In the genomic region with DNA sequence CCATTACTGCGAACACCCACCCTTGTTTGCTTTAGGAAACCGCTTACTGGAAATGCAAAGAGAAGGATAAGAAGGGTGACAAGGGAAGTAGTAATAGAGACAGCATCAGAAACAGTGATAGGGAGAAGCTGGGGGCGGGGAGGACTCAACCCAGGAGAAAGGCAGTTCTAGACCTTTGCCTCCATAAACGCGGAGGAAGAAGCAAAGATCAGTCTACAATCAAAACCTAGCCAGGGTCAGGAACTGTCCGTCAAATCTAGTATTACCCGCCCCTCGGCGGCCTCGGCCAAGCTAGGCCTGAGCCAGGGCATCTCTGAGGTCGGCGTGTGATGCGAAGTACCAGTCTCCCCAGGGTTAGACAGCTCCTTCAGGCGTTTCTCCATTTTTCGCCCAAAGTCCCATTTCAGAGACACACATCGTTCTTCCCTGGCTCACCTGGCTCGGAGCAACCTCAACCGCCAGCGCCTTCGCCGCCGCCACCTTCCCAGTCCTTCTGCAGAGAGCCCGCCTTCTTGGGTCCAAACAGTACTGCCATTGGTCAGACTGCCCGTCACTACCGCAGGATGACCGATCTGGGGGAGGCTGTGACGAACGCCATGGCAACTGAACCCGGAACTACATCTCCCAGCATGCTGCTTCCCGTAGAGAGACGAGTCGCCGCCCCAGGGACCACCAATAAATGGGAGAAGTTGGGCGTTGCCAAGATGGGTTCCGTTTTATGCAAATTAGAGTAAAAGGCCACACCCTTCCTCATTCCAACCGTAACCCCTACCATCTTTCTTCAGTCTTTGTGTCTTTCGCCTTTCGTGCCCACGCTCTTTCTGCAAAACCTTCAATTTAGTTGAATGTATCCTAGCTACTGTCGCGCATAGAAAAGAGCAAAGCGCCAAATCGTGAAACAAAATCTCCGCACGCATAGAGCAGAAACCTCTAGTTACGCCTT, we compare ENCODE assay signal across 8 mouse cellular contexts. TPM values are rescaled to one million over a fixed set of nuclear protein-coding genes. Genes with fewer than 3 reads are reported as not detected.
A peak's percentile ranks its signal among the peaks of the same experiment; 100 is the strongest.
DNase-seq lines count a peak whose midpoint lies in the region; ATAC-seq and TF ChIP-seq lines count a peak whose summit lies in the region.

Gene Cryzl1 (minus strand): TSS at position 853 of the 943 bp plus-strand sequence.

- H3K9me3 ChIP-seq in CH12.LX (replicated peaks; ENCODE audit: low read length) = no peaks in the 10 kb centered on the region
- no peaks in the 10 kb centered on the region for H3K9me3 ChIP-seq in forebrain, embryonic 11.5 days (ENCODE audit: control insufficient read depth, low read length)
- no peaks in the 10 kb centered on the region for H3K9me3 ChIP-seq in heart, embryonic 16.5 days (replicated peaks; ENCODE audit: control insufficient read depth, low read length)
- no peaks in the 10 kb centered on the region for H3K9me3 ChIP-seq in liver, embryonic 15.5 days (replicated peaks)
- no peaks in the 10 kb centered on the region for H3K9me3 ChIP-seq in neural tube, embryonic 12.5 days

- peak within 1 kb of the TSS; percentile 65 for H3K27ac ChIP-seq in CH12.LX (ENCODE audit: insufficient read depth, low read depth)
- H3K27ac ChIP-seq in forebrain, embryonic 11.5 days (ENCODE audit: low read depth, low read length) = peak within 1 kb of the TSS; percentile 92
- H3K27ac ChIP-seq in heart, embryonic 16.5 days (ENCODE audit: low read length) = peak within 1 kb of the TSS; percentile 96
- H3K27ac ChIP-seq in liver, embryonic 15.5 days (replicated peaks) = peak within 1 kb of the TSS; percentile 85
- H3K27ac ChIP-seq in neural tube, embryonic 12.5 days = peak within 1 kb of the TSS; percentile 90

- peaks cover 21 to 37% of the 10 kb centered on the region in 2 experiments for H3K36me3 ChIP-seq in CH12.LX (replicated peaks in 1 of 2; ENCODE audit: control insufficient read depth in 1 of 2, insufficient read depth in 1 of 2, low read length in 1 of 2)
- H3K36me3 ChIP-seq in forebrain, embryonic 11.5 days (ENCODE audit: control insufficient read depth, insufficient read depth, low read length) = no peaks in the 10 kb centered on the region
- H3K36me3 ChIP-seq in heart, embryonic 16.5 days (ENCODE audit: control insufficient read depth, insufficient read depth) = peaks cover 7% of the 10 kb centered on the region
- no peaks in the 10 kb centered on the region for H3K36me3 ChIP-seq in liver, embryonic 15.5 days (replicated peaks)
- peaks cover 4% of the 10 kb centered on the region; the same call in 1 of the 2 replicates for H3K36me3 ChIP-seq in neural tube, embryonic 12.5 days

- H3K4me2 ChIP-seq in CH12.LX (ENCODE audit: insufficient read depth, low read depth, poor library complexity, severe bottlenecking) = peak within 1 kb of the TSS; percentile 85
- peak within 1 kb of the TSS; percentile 81 for H3K4me2 ChIP-seq in forebrain, embryonic 11.5 days (ENCODE audit: low read depth, low read length, severe bottlenecking)
- H3K4me2 ChIP-seq in heart, embryonic 16.5 days (ENCODE audit: low read depth, low read length) = peak within 1 kb of the TSS; percentile 91
- H3K4me2 ChIP-seq in liver, embryonic 15.5 days = peak within 1 kb of the TSS; percentile 99
- peak within 1 kb of the TSS; percentile 70 for H3K4me2 ChIP-seq in neural tube, embryonic 12.5 days (replicated peaks)

- TF ChIP-seq RAD21 in CH12.LX (IDR thresholded peaks at IDR 0.05; ENCODE audit: low read depth, low read length) = no peak

- WGBS in forebrain, embryonic 11.5 days = 1% methylated on average over 46 of the region's 46 CpGs
- WGBS in heart, embryonic 16.5 days = under 1% methylated on average over 46 of the region's 46 CpGs
- under 1% methylated on average over 46 of the region's 46 CpGs for WGBS in liver, embryonic 15.5 days (ENCODE audit: insufficient replicate concordance)
- 1% methylated on average over 46 of the region's 46 CpGs for WGBS in neural tube, embryonic 12.5 days

- TF ChIP-seq POLR2A in CH12.LX (IDR thresholded peaks at IDR 0.05; ENCODE audit: low read depth, low read length) = peak; percentile 77

- H3K79me2 ChIP-seq in CH12.LX (replicated peaks; ENCODE audit: control insufficient read depth, extremely low read depth, insufficient read depth, poor library complexity, severe bottlenecking) = peaks cover 74% of the 10 kb centered on the region

- DNase-seq in CH12.LX (ENCODE audit: extremely low read depth) = peak; percentile 100
- DNase-seq in c-Kit-positive CD71-positive TER-119-negative erythroid progenitor cells, embryonic 14.5 days (ENCODE audit: low read depth) = peak; percentile 95
- DNase-seq in forebrain, embryonic 11.5 days (ENCODE audit: low spot score) = peak; percentile 98
- peak; percentile 98 to 100 for DNase-seq in kidney, postnatal 36 days
- peak; percentile 100 for DNase-seq in telencephalon, adult 2 months (ENCODE audit: low read depth, low spot score)

- no peak for TF ChIP-seq CTCF in CH12.LX (conservative IDR thresholded peaks at IDR 0.05 in 1 of 2, IDR thresholded peaks at IDR 0.05 in 1 of 2; ENCODE audit: low read depth in 2 of 2, low read length in 2 of 2)

- H3K27me3 ChIP-seq in CH12.LX (replicated peaks) = peaks cover 10% of the 10 kb centered on the region
- H3K27me3 ChIP-seq in forebrain, embryonic 11.5 days (ENCODE audit: control insufficient read depth, insufficient read depth, low read length) = no peaks in the 10 kb centered on the region
- no peaks in the 10 kb centered on the region for H3K27me3 ChIP-seq in heart, embryonic 16.5 days (ENCODE audit: control insufficient read depth, insufficient read depth, low read length)
- H3K27me3 ChIP-seq in liver, embryonic 15.5 days = peaks cover 42% of the 10 kb centered on the region
- no peaks in the 10 kb centered on the region for H3K27me3 ChIP-seq in neural tube, embryonic 12.5 days (replicated peaks)

- in situ Hi-C loops in CH12.LX (cut with MboI; ENCODE audit: low pct_ligation_motif_present, low pct_unique_long_range_greater_than_20kb, low sequenced_read_pairs) = loop anchor here (5.0 kb wide), 1 partner anchor 189 kb away; no protein-coding TSS in a partner anchor

- peak within 1 kb of the TSS; percentile 65 to 95 (median 75) for H3K4me3 ChIP-seq in CH12.LX (replicated peaks in 1 of 3; ENCODE audit: low read depth in 2 of 3, low read length in 2 of 3, poor library complexity in 1 of 3)
- peak within 1 kb of the TSS; percentile 94 for H3K4me3 ChIP-seq in forebrain, embryonic 11.5 days (ENCODE audit: low read depth, low read length)
- peak within 1 kb of the TSS; percentile 86 for H3K4me3 ChIP-seq in heart, embryonic 16.5 days (ENCODE audit: low read length)
- peak within 1 kb of the TSS; percentile 68 for H3K4me3 ChIP-seq in liver, embryonic 15.5 days (replicated peaks)
- peak within 1 kb of the TSS; percentile 86 for H3K4me3 ChIP-seq in neural tube, embryonic 12.5 days

- H3K9ac ChIP-seq in CH12.LX (ENCODE audit: insufficient read depth, low read depth) = peak within 1 kb of the TSS; percentile 80
- H3K9ac ChIP-seq in forebrain, embryonic 11.5 days (ENCODE audit: low read length) = peak within 1 kb of the TSS; percentile 91
- peak within 1 kb of the TSS; percentile 95 for H3K9ac ChIP-seq in heart, embryonic 16.5 days (ENCODE audit: low read length)
- peak within 1 kb of the TSS; percentile 70 for H3K9ac ChIP-seq in liver, embryonic 15.5 days
- peak within 1 kb of the TSS; percentile 96 for H3K9ac ChIP-seq in neural tube, embryonic 12.5 days

- dilution Hi-C loops in CH12.LX (cut with MboI; ENCODE audit: extremely low pct_ligation_motif_present, extremely low pct_unique_long_range_greater_than_20kb, low sequenced_read_pairs) = no loop called here

- H3K4me1 ChIP-seq in CH12.LX (ENCODE audit: control insufficient read depth in 1 of 2, insufficient read depth in 2 of 2) = peaks cover 11 to 63% of the 10 kb centered on the region in 2 experiments
- peaks cover 6% of the 10 kb centered on the region; the same call in 1 of the 2 replicates for H3K4me1 ChIP-seq in forebrain, embryonic 11.5 days (replicated peaks; ENCODE audit: control insufficient read depth, insufficient read depth, low read length)
- H3K4me1 ChIP-seq in heart, embryonic 16.5 days (ENCODE audit: control insufficient read depth, insufficient read depth, low read length) = peaks cover 21% of the 10 kb centered on the region
- H3K4me1 ChIP-seq in liver, embryonic 15.5 days (replicated peaks) = peaks cover 53% of the 10 kb centered on the region
- H3K4me1 ChIP-seq in neural tube, embryonic 12.5 days = peaks cover 26% of the 10 kb centered on the region

- ATAC-seq in forebrain, embryonic 11.5 days (replicated peaks; ENCODE audit: low FRiP score) = peak; percentile 95
- ATAC-seq in heart, embryonic 16.5 days (replicated peaks; ENCODE audit: extremely low read depth, insufficient read depth, low FRiP score) = peak; percentile 93
- peak; percentile 94 for ATAC-seq in liver, embryonic 15.5 days (ENCODE audit: insufficient read depth)
- ATAC-seq in neural tube, embryonic 12.5 days (ENCODE audit: low FRiP score, low read depth) = peak; percentile 96

- TF ChIP-seq EP300 in CH12.LX (IDR thresholded peaks at IDR 0.05; ENCODE audit: low read length) = no peak

TF ChIP-seq in CH12.LX, 34 proteins besides CTCF, POLR2A, EP300 and RAD21 (continues in another document):
- TF ChIP-seq MXI1 (IDR thresholded peaks at IDR 0.05; ENCODE audit: low read depth, low read length) = peak; percentile 92
- TF ChIP-seq HCFC1 (IDR thresholded peaks at IDR 0.05; ENCODE audit: low read depth, low read length) = peak; percentile 96
- peak; percentile 50 for TF ChIP-seq MYC (IDR thresholded peaks at IDR 0.05; ENCODE audit: low read depth, low read length)
- TF ChIP-seq MAFK (IDR thresholded peaks at IDR 0.05; ENCODE audit: insufficient replicate concordance, low read length) = no peak
- peak; percentile 86; the same call in 1 of the 2 replicates for TF ChIP-seq KAT2A (IDR thresholded peaks at IDR 0.05; ENCODE audit: insufficient replicate concordance, low read length)
- TF ChIP-seq GABPA (IDR thresholded peaks at IDR 0.05; ENCODE audit: insufficient replicate concordance, low read depth, low read length) = peak; percentile 45; the same call in 1 of the 2 replicates
- peak; percentile 56 for TF ChIP-seq NELFE (IDR thresholded peaks at IDR 0.05; ENCODE audit: low read depth, low read length)
- TF ChIP-seq CHD1 (IDR thresholded peaks at IDR 0.05; ENCODE audit: low read depth, low read length) = no peak; the same call in 1 of the 2 replicates
- TF ChIP-seq TCF12 (IDR thresholded peaks at IDR 0.05; ENCODE audit: low read depth, low read length) = peak; percentile 85
- TF ChIP-seq UBTF (IDR thresholded peaks at IDR 0.05; ENCODE audit: low read depth, low read length) = 0 out of 2 replicates have a peak, but pooled peaks have one; percentile 16

RNA-seq across cellular contexts. Expression of gene Cryzl1, which starts in this region (rescaled TPM):
- total RNA-seq in CH12.LX (2012; rRNA removed) (75.7 and 115 TPM in 2 replicates), CH12.LX (2014; rRNA removed) (111 and 125 TPM in 2 replicates)
- polyA plus RNA-seq in CH12.LX (2012; ENCODE audit: insufficient read length, low read depth) = 105 and 126 TPM in 2 replicates
- 73.6 and 83.6 TPM in 2 replicates for polyA plus RNA-seq in forebrain, embryonic 11.5 days (2014; fragmentation: Nextera tagmentation; extraction: Ambion mirVana)
- 51.8 and 58.3 TPM in 2 replicates for polyA plus RNA-seq in heart, embryonic 16.5 days (2015; fragmentation: Nextera tagmentation; extraction: Ambion mirVana)
- polyA plus RNA-seq in liver, embryonic 15.5 days (2015; fragmentation: Nextera tagmentation; extraction: Ambion mirVana) = 33.5 and 33.7 TPM in 2 replicates
- polyA plus RNA-seq in neural tube, embryonic 12.5 days (2016; fragmentation: Nextera tagmentation; extraction: Ambion mirVana) = 70.0 and 80.7 TPM in 2 replicates

Comparison
In these comparisons a context has a peak if more than half of its experiments do, and no peak if none do; other contexts are left out.
1. Peak in every context shown above with its lines: DNase-seq, ATAC-seq, H3K4me3 ChIP-seq and H3K27ac ChIP-seq.